Mouse (Mus musculus) ES-CJ7 (cell line): ENCODE results near the gene Pwp2.
"Not testable (repeated sequence)": the region's sequence is repeated elsewhere in the genome, so short reads cannot be mapped to it uniquely, and the experiment has no call there.

Source experiments
- DNase-seq: peaks from one replicate; pipeline ENCODE4 v3.0.0; 2011; ENCODE audit warnings: low read depth, low spot score

The Pwp2 gene

DNA sequence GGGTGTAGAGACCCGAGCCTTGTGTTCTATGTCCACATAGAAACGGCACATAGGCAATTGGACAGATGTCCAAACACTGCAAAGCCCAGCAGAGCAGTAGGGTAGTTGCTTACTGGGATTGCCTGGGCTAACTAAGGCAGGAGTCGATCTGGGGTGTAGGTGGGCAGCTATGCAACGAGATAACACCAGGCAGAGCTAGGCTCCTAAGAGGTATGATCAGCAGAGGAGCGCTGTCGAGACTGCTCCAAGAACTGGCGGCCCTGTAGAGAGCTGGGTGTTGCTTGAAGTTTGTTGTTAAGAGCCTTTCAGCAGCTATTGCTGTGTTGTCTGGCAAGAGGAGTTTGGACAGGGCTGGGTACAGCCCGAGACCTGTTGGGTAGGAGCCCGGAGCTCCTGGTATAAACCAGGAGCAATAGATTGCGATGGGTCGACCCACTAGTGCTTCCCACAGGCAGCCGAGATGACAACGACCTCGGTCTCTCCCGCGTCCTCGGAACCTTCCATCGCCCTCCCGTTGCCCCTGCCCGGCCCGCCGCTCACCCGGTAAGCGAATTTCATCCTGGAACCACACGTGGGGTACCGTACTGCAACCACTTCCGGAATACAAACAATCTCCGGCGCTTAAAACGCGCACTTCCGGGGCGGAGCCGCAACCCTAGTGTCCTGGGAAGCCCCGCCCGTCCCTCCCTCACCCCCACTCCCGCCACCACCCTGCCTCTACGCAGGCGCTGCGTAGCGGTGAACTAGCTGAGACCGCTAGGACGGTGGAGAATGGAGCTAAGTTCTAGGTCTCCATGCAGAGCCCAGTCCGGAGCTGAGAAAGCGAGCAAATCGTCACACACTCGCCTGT is at the start of gene Pwp2:
Gene Pwp2 (minus strand): TSS at position 619 of the 850 bp plus-strand sequence.
- peak; percentile 94 for DNase-seq

DNA sequence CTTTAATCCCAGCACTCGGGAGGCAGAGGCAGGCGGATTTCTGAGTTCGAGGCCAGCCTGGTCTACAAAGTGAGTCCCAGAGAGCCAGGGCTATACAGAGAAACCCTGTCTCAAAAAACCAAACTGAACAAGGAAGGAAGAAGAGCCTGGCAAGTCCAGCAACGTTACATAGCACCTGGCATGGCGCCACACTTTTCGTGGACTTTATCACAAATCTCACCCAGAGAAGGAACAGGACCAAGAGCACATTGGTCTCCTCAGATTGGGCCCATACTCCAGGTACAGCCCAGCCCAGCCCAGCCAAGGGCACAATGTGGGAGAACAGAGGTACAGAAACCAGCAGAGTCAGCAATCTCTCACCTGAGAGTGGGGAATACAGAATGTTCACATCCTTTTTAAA is 48.8 kb upstream of the Pwp2 start:
- no peak for DNase-seq

DNA sequence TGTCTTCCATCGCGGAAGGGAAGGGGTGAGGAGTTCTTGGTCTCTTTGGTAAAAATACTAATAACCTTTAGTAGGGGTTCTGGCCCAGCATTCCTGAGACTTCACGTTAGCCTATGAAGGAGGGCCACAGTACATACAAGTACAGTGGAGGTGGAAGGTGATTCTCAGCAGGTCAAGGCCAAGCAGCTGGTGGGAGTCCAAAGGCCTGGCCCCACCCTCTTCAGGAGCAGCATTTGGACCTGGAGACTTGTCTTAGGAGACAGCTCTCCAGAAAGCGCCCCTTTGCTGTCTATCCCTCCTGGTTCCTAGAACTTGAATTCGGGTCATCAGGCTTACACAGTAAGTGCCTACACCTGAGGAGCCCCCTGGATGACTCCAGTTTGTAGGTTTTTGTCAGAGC is 48.2 kb upstream of the Pwp2 start:
- no peak for DNase-seq

DNA sequence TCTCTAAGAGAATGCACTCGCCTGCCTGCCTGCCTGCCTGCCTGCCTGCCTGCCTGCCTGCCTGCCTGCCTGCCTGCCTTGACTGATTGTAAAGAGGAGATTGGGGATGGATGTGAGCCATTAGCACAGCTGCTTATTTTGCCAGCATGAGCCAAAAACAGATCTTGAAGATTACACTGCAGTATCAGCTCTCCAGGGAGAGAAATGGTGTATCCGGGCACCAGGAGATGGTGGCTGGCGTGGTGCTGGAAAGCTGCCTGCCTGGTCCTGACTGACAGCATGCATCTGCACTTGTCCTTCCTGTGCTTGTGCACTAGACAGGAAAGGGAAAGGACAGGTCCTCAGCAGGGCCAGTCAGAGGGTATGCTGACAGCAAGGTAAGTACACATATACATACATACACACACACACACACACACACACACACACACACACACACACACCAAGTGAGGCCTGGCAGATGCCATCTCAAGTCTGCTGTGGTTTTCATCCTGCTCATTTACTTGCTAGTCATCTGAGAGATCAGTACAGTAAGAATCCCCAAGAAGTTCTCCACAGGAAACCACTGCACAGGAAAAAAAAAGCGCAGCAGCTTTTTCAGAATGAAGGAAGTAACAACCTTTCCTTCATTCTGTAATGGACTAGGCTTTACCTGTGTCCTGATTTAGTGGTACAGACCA is 47.5 kb upstream of the Pwp2 start:
- DNase-seq: no peak

DNA sequence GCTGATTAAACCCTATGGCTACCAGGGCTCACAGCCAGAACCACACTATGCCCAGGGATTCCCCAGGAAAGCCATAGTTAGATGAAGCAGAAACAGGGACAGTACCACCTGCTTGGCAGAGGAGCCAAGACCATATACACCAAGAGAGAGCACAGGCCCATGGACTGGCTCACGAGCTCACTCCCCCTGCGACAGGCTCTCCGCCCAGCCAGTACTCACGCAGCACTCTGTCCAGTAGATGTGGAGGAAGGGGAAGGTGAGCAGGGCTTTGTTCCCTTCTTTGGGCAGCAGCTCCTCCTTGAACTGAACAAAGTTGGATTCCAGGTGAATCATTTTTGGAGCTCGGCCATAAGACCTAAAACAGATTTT is 43.6 kb upstream of the Pwp2 start:
- no peak for DNase-seq

DNA sequence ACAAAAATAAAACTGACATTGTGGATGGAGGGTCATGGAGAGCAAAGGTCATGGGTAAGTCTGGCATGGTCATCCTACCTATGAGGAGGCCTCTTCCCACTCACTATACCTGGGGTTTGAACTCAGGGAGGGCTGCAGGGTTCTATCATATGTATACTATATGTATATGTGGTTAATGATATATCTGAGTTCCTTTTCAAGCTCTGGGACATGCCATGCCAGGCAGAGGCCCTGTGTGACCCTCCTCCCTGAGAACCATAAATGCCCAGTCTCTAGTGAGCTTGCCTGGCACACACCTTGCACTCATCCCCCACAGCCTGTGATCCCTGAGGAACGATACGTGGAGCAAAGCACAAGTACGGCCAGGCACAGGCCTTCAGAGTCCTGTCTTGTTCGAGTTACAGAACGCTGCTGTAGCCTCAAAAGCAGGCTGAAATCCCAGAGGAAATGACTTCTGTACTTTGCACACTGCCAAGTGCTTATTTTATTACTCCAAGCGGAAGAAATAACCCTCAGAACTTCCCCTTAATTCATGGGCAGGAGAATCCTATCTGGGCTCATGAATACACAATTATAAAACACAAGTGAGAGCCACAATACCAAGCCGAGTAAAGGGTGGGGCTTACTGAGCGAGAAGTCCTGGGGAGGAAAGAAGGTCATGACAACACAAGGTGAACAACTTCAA is 43.1 kb upstream of the Pwp2 start:
- no peak for DNase-seq

DNA sequence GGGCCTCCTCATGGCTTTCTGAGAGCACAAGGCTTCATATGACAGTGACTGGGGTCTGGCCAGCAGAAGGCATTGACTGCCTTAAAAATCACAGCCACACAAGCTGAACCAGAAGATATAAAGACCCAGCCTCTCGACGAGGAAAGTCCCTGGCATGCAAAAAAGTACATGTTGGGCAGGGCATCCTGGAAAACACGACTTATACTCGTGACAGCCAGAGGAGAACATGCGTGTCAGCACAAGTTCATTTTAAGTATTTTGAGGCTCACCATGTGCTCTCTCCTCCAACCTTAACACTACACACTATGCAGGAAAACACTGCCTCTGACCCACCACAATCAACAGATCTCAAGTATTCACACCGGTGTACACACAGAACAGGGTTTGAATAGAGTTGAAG is 39.2 kb upstream of the Pwp2 start:
- DNase-seq: no peak

DNA sequence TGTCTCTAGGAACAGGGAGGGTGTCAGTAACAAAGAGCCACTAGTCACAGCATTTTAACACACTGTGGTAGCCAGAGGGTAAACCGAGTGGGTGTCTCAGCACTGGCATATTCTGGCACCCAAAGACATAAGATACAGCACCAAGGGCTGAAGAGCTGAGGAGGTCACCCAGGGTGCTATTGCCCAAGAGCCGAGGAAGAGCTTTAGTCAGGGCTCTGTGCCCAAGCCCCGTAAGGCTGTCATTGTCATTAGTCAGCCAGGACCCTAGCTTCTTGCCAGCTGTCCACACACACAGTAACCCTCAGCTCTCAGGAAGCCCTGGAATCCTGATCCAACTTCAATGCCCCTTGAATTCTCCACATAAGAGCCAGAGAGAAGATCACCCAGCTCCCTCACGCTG is 38.0 kb upstream of the Pwp2 start:
- DNase-seq: no peak

DNA sequence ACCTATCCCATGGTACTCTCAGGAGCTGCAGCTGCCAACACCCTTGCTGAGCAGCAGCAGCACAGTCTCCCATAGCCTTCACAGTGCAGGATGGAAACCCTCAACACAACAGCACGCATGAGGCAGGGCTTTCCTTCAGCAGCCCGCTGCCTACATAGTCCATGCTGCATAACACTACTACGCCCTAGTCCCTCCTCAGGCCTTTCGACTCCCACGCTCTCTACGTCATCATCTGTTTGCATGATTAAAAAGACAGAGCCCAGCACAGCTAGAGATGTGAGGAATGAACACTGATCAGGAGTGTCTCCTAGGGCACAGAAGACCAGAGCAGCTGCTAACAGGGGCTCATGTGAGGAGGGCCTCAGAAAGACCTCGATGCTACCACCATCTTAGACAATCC is 36.4 kb upstream of the Pwp2 start:
- DNase-seq: no peak

DNA sequence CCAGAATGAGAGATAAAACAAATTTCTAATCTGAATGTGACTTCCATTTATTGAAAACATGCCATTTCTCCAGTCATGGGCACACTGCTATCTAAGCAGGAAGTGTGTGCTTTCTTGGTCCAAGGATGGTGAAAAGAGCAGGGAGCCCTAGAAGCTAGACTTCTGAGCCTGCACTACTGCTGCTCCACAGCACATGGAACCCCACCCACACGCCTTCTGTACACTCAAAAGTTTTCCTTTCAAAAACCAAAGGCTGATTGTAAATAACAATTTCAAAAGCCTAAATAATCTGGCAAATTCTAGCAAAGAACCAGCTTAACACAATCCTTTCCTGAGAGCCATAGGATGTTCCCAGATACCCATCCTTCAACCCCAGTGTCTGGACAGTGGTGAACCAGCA is 34.6 kb upstream of the Pwp2 start:
- DNase-seq: no peak

DNA sequence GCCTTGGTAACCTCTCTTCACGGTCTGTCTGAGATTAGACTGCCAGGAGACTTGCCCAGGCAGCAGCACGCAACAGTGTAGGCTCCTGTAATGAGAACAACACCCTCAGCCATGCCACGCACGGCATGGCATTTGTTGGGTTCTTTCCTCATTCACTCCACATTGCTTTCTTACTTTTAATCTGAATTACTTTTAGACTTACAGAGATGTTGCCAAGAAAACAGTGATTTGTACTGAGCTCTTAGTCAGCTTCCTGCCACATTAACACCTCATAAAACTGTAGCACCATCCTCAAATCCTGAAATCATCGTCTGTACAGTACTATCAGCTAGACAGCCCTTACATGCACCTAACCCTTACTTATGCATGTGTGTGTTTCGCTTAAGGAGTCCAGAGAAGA is 33.6 kb upstream of the Pwp2 start:
- DNase-seq: no peak

DNA sequence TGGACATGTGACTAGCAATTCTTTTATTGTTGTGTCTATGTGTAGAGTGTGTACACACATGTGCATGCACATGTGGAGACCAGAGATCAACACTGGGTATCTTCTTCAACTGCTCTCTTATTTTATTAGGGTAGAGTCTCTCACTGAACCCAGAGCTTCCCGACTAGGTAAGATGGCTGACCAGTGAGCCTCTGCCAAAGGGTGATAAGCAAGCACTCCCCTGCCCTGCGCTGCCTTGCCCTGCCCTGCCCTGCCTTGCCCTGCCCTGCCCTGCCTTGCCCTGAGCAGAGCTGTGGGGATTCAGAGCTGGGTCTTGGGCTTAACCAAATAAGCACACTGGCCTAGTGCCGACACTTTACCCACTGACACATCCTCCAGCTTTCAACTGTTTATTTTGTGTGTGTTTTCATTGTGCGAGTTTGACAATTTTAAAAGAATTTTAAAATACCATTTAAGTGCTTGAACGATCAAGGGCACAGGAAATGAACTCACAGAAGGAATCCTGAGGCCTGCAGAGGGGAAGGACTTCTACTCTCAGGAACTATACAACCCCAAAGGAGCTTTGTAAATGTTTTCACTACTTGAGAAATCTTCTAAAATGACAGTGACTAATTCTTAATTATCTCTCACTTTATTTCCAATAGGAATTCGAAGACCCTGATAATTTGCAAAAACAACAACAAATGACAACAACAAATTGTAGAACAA is 31.6 kb upstream of the Pwp2 start:
- DNase-seq: no peak

DNA sequence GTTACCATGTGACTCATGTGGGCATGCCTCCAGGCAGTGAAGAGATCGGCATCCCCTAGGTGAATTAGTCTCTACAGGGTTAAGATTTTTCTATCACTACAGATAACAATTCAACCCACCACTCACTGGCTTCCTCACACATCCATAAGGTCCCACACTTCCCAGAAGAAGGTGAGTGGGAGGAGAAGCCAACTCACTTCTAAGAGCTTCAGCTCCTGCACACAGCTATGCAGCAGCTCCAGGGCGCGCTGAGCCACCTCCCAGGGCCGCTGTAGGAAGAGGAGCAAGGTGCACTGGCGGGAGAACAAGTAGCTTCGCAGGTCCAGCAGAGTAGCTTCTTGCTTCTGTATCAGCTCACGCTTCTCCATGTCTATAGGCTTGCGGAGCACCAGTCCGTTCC is 29.4 kb upstream of the Pwp2 start:
- no peak for DNase-seq

DNA sequence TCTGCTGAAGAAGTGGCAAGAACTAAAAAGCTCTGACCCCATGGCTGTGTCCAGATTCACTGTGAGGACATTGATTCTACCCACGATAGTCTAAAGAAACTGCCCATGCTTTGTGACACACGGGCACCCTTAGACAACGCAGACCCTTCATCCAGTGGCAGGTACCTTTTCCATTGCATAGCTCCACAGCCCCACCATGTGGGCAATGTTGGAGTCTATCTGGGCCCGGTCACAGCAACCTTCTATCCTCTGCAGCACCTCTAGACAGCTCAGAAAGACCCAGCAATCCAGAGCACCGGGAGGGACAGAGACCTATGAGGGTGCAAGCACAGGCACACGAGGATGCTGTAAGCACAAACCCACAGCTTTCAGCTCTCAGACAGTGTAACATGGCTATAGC is 26.4 kb upstream of the Pwp2 start:
- DNase-seq: peak; percentile 30

DNA sequence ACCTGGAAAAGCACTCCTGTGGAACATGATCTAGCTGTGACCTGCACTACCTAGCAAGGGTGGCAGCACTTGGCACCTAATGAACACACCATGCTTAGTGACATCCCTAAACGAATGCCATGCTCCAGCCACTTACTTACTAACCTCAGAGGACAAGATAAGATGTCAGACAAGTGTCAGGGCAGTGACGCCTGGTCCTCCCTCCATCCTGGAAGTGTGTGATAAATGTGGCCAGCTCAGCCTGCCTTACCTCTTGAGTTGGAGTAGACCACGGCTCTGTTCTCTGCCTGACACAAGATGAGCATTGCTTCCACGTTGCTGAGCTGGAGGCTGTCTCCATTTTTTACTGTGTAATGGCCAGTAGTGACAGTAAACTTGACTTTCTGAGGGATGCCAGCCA is 16.2 kb upstream of the Pwp2 start:
- no peak for DNase-seq

DNA sequence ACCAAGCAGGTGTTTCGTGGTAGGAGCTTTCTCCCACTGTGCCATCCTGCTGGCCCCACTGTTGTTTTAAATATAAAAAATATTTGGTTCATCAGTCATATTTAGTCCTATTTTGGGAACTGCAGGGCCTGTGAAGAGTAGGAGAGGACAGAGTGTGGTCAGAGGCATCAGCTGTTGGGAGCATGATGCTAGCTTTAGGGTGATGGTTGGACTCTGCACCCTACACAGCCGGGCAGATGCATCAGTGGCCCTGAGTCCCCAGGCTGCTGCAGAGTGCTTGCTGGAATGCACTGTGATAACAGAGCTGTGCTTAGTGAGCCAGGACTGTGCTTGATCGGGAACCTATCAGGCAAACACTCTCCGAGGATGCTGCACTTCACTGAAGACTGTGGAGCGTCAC is 8.0 kb upstream of the Pwp2 start:
- DNase-seq: no peak

DNA sequence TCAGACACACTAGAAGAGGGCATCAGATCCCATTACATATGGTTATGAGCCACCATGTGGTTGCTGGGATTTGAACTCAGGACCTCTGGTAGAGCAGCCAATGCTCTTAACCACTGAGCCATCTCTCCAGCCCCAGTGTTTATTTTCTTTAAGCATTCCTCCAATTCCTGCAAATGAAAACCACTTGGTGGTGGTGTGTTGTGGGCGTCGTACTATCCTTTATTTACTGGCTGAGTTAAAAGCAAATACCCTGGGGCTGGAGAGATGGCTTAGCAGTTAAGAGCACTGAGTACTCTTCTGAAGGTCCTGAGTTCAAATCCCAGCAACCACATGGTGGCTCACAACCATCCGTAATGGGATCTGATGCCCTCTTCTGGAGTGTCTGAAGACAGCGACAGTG is 1.1 kb upstream of the Pwp2 start:
- DNase-seq: not testable (repeated sequence)

DNA sequence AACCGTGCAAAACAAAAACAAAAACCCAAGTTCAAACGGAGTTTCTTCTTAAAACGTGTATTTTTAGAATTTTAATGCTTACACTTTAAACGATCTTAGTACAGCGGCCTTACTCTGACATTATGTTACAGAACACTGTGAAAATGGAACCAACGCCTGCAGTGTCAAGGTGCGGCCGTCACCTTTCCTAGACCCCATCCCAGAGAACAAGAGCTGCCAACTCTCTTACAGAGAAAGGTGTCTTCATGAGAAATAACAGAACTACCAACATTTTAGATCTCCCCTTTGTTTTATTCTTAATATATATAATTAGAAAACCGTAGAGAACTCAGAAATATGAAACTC is 404 bp upstream of the Pwp2 start:
- DNase-seq: no peak

DNA sequence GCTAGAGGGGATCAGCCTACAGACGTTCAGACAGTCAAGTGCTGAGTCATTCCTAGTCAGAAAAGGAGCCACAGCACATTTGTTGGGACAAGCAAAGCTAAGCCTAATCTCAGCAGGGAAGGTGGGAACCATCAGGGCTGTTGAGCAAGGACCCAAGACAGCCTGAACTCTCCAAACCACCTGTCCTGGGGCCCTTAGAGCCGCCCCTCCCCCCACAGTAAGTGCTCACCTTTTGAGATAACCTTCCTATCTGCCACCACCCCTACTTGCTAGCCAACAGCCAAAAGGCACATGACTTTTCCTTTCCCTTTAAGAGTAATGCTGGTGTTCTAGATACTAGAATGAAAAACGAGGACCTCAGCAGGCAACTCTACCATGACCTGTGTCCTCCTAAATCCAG is 1.4 kb downstream of the Pwp2 start:
- no peak for DNase-seq

DNA sequence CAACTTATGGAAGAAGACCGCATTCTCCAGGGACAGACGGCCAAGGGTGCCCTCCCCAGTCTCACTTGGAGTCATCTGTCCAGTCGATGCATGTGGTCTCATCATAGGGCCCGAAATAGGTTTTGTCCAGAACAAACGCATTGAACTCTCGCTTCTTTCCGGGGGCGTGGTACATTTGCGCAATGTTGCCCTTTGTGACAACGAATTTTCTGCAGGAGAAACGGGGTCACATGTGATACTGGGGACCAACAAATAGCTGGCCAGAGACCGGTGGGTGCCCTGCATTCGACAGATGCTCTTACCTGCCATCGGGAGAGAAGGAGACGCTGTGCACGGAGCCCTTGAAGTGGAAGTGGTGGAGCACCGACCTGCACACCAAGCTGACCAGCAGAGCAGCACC is 2.6 kb downstream of the Pwp2 start:
- no peak for DNase-seq

DNA sequence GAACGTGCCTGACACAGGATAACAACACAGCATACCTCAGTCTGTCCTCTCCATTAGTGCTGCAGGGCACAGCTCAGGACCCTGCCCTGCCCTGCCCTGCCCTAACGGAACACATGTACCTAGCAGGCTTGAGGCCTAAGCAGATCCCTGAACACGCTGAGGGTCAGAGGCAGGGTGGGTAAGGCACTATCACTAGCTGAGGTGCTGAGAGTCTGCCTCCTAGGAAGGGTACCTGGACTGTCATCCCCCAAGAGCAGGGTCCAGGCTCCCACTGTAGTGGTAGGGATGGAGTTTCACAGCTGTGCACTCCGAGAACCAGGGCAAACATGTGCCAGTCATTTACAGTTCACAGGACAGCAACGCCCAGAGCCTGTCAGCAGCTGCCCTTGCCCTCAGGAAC is 10.5 kb downstream of the Pwp2 start:
- DNase-seq: no peak

DNA sequence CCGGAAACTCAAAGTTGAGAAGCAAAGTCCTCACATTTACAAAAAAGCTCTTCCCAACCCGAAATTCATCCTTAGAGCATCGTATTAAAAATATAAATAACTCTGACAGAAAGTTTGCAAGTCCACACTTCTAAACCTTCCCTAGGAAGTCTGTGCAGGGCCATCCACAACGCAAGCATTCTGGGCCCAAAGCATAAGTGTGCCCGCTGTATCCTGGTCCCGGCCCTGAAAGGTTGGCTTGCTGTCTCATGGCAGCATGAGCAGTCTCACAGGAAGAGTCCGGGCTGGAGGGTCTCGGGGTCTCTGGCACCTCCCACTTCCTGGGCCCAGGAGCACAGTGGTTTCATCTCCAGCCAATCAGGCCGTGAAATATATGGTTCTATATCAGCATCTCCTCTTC is 13.4 kb downstream of the Pwp2 start:
- no peak for DNase-seq
